Mouse (Mus musculus) G1E (cell line): ENCODE results near the gene Khdc3. TPM values are rescaled to one million over a fixed set of nuclear protein-coding genes. Genes with fewer than 3 reads are reported as not detected.

Source experiments
- ATAC-seq: 2 replicates; pipeline ENCODE4 v1.8.0; 2016; ENCODE audit warnings: mild to moderate bottlenecking; ENCODE audit not compliant: insufficient number of reproducible peaks, poor library complexity, low FRiP score, severe bottlenecking; ENCODE audit errors: extremely low read depth
- DNase-seq: peaks from one replicate; pipeline ENCODE4 v3.0.0; 2012; ENCODE audit warnings: low spot score
- H3K27me3 ChIP-seq: 2 replicates; pipeline ENCODE4 v1.6.1; 2012; ENCODE audit warnings: mild to moderate bottlenecking, low read length, inconsistent platforms; ENCODE audit not compliant: insufficient read depth
- H3K36me3 ChIP-seq: replicated peaks from 2 replicates; pipeline ENCODE3; 2012; ENCODE audit warnings: mild to moderate bottlenecking, inconsistent platforms
- H3K4me1 ChIP-seq: 2 replicates; pipeline ENCODE4 v1.6.1; 2012; ENCODE audit warnings: low read depth, low read length, inconsistent platforms, mixed read lengths; ENCODE audit not compliant: insufficient read depth
- H3K4me3 ChIP-seq: 2 replicates; pipeline ENCODE4 v1.5.1; 2012; ENCODE audit warnings: low read depth, mild to moderate bottlenecking, inconsistent platforms, low read length, moderate library complexity, mixed read lengths
- H3K9me3 ChIP-seq: replicated peaks from 2 replicates; pipeline ENCODE4 v1.6.1; 2012; ENCODE audit warnings: inconsistent platforms
- CTCF ChIP-seq: IDR thresholded peaks from 2 replicates; pipeline ENCODE4 v1.5.1; 2012; ENCODE audit warnings: low read depth, low read length, inconsistent platforms, mixed read lengths
- GATA1 ChIP-seq: IDR thresholded peaks from 2 replicates; pipeline ENCODE4 v1.6.1; 2012; ENCODE audit warnings: borderline replicate concordance, low read length, inconsistent platforms, mixed read lengths
- GATA2 ChIP-seq: IDR thresholded peaks from 2 replicates; pipeline ENCODE4 v1.6.1; 2012; ENCODE audit warnings: low read depth, low read length, inconsistent platforms, borderline replicate concordance
- POLR2AphosphoS5 ChIP-seq: IDR thresholded peaks from 2 replicates; pipeline ENCODE4 v1.6.1; 2012; ENCODE audit warnings: low read depth, low read length, inconsistent platforms; ENCODE audit not compliant: insufficient replicate concordance
- TAL1 ChIP-seq: conservative IDR thresholded peaks from 2 replicates; pipeline ENCODE4 v1.6.1; 2012; ENCODE audit warnings: low read depth, low read length, inconsistent platforms, mixed read lengths
- polyA plus RNA-seq: library from polyadenylated mRNA; stranded (reverse); fragments of >175 nt; gene quantifications from 2 replicates; pipeline ENCODE4 v1.2.3, GENCODE M21; 2012
- total RNA-seq, 2 experiments: library from RNA; stranded (forward) in 1 of 2; stranded (reverse) in 1 of 2; fragments of 200-1000 nt in 1 of 2; fragments of >200 nt in 1 of 2; fragmentation: Nextera tagmentation in 1 of 2; gene quantifications; 2 replicates each; pipeline ENCODE4 v1.2.3; 2014 to 2017

The Khdc3 gene
- total and polyA plus RNA-seq, 3 experiments = 0.05 to 0.98 TPM; not detected in 1

DNA sequence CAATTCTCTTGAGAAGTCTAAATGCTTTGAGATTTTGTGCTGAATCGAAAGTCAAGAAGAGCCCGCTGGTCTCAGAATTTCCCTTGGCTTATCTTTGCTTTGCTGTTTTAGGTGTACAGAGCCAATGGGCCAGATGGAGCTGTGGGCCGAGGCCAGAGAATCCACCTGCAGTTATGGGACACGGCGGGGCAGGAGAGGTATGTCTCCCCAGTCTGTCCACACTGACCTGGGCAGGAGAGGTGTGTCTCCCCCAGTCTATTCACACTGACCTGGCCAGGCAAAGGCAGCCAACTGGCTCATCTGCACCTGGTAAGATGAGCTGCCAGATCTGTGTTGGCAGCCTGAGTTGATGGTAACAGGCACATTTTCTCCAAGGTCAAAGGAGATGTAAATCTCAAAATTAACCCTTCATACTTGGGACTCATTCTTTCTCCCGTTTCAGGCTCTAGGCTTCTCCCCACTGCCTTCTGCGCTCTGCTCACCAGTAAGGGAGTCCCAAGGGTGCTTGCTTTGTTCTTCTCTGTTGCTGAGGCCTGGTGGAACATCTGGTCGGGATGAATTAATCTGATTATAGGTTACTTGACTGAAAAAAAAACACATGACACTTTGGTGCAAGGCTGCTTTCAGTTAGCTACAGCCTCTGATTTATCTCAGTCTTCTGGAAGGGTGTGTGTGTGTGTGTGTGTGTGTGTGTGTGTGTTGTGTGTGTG, 19.2 kb upstream of the Khdc3 start:
- Histone ChIP-seq H3K27me3 (no peaks in the 10 kb centered on the region), H3K4me1 (peaks cover 7% of the 10 kb centered on the region), H3K36me3 (peaks cover 22% of the 10 kb centered on the region), H3K4me3 (no peak overlapping the region), H3K9me3 (no peaks in the 10 kb centered on the region)
- DNase-seq (no peak), ATAC-seq (no peak)
- TF ChIP-seq CTCF = no peak
- no peak for TF ChIP-seq TAL1
- TF ChIP-seq POLR2AphosphoS5 = no peak
- TF ChIP-seq GATA2 = no peak
- no peak for TF ChIP-seq GATA1

DNA sequence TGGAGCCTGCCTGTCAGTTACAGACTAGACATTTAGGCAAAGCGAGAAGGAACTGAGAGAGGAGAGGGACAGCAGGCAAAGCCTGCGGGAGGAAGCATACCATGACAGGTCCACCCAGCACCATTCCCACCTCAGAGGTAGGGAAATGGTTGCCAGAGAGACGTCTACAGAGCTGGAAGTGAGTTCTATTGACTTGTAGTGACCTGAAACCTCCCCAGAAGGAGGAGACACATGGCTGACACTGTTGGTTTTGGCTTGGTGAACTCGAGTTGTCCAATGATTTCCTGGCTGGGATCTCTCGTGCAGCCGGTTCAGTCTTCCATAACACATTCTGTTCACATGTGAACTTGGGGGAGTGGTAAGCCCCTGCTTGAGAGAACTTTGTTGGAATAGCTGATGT, 17.7 kb upstream of the Khdc3 start:
- DNase-seq (no peak), ATAC-seq (no peak)
- Histone ChIP-seq H3K27me3 (no peaks in the 10 kb centered on the region), H3K4me3 (no peak overlapping the region), H3K36me3 (peaks cover 21% of the 10 kb centered on the region), H3K4me1 (peaks cover 7% of the 10 kb centered on the region), H3K9me3 (no peaks in the 10 kb centered on the region)
- no peak for TF ChIP-seq TAL1
- TF ChIP-seq CTCF = no peak
- TF ChIP-seq GATA2 = no peak
- TF ChIP-seq GATA1 = no peak
- no peak for TF ChIP-seq POLR2AphosphoS5

DNA sequence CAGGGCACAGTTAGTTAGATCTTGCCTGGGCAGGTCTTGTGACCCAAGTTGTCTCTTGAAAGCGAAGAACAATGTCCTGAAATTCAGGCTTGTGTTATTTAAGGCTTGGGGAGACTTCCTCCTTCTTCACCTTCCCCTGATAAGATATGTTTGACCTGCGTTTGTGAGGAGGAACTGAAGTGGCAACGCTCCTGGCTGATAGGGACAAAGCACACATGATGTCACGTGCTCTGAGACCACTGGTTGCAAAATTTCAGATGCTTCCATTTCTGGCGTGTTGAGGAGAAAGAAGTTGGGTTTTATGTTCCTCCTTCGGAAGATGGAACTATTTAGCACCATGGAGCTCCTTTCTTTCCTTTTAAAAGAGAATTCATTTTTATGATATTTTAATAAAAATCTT, 15.8 kb upstream of the Khdc3 start:
- ATAC-seq = peak; percentile 67
- peaks cover 13% of the 10 kb centered on the region for H3K4me1 ChIP-seq

DNA sequence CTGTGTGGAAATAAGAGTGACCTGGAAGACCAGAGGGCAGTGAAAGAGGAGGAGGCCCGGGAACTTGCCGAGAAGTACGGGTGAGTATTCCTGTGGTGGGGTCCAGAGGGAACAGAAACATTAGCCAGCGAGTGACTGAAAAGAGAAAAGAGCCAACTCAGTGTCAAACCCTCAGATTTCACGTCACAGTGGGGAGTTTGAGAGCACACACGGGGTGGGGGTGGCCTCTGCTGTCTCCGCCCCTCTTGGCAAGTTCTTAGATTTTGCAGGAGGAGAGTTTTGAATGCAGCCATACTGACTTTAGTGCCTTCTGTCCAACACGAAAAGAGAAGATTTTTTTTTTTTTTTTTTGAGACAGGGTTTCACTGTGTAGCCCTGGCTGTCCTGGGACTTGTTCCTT, 14.5 kb upstream of the Khdc3 start:
- TF ChIP-seq POLR2AphosphoS5 (no peak), GATA1 (no peak), TAL1 (no peak), CTCF (no peak), GATA2 (no peak)
- ATAC-seq = no peak

More for the DNA sequence above, 15.8 kb upstream of the Khdc3 start:
- Histone ChIP-seq H3K4me3 (no peak overlapping the region), H3K27me3 (no peaks in the 10 kb centered on the region), H3K36me3 (peaks cover 26% of the 10 kb centered on the region), H3K9me3 (no peaks in the 10 kb centered on the region)
- TF ChIP-seq GATA2 (no peak), CTCF (no peak), POLR2AphosphoS5 (no peak)
- peak; percentile 8 for DNase-seq

DNA sequence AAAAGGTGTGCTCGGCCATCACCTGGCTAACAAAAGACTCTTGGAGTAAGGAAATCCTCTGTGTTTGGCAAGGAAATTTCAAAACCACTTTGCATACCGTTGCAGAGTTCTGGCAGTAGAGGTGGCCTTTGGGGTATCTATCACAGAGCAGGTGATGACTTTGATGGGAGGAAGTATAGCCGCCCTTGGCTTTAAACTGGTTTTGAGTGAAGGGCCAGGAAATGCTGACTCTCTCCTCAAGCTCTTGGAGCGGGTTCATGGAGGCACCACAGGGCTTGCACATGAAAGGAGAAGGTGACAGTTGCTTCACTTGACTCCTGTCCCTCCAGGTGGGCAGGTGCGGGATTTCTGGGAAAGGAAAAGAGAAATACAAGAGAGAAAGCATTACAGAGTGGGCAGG, 14.1 kb upstream of the Khdc3 start:
- no peak for DNase-seq
- no peak for TF ChIP-seq GATA2
- no peak for TF ChIP-seq TAL1
- no peak for TF ChIP-seq POLR2AphosphoS5
- TF ChIP-seq GATA1 = no peak
- TF ChIP-seq CTCF = no peak
- Histone ChIP-seq H3K4me1 (peaks cover 13% of the 10 kb centered on the region), H3K36me3 (peaks cover 22% of the 10 kb centered on the region), H3K9me3 (no peaks in the 10 kb centered on the region), H3K4me3 (no peak overlapping the region), H3K27me3 (no peaks in the 10 kb centered on the region)
- no peak for ATAC-seq

More for the DNA sequence above, 14.5 kb upstream of the Khdc3 start:
- Histone ChIP-seq H3K4me3 (no peak overlapping the region), H3K4me1 (peaks cover 13% of the 10 kb centered on the region), H3K9me3 (no peaks in the 10 kb centered on the region), H3K36me3 (peaks cover 26% of the 10 kb centered on the region), H3K27me3 (no peaks in the 10 kb centered on the region)
- DNase-seq = no peak

DNA sequence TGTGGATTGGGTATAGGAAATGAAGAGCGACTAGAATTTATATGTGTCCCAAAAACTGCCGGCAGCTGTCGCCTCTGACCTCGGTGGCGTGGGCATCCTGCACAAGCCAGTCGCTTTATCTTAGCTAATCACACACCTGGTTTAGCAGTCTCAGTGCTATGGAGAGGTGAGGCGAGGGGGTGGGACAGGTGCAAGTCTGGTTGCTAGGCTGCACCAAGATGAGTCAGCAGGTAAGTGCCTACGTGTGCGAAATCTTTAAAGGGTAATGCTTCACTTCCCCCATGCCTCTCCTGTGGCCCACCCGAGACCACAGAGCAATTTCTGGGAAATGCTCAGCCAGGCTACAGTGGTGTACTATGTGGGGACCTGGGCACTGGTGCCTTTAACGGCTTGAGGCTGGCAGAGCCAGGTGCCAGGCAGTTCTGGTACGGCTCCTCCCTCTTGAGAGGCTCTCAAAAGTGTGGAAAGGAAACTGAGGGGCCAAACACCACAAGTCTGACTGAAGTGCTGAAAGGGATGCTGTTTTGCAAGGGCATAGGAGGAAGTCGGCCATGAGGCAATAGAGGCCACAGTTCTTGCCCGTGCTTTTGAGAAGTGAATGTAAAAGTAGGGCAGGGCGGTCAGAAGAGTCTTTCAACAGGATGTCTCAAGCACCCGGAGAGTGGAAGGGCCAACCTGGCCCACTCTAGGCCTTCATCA, 12.3 kb upstream of the Khdc3 start:
- DNase-seq (no peak), ATAC-seq (no peak)
- Histone ChIP-seq H3K9me3 (no peaks in the 10 kb centered on the region), H3K36me3 (peaks cover 22% of the 10 kb centered on the region), H3K4me1 (peaks cover 13% of the 10 kb centered on the region), H3K27me3 (no peaks in the 10 kb centered on the region), H3K4me3 (no peak overlapping the region)
- no peak for TF ChIP-seq POLR2AphosphoS5
- TF ChIP-seq TAL1 = no peak
- no peak for TF ChIP-seq CTCF
- no peak for TF ChIP-seq GATA2
- TF ChIP-seq GATA1 = no peak
